Mouse (Mus musculus): ENCODE data around the gene RPS10-NUDT3.
"Not testable (repeated sequence)": the region's sequence is repeated elsewhere in the genome, so short reads cannot be mapped to it uniquely, and the experiment has no call there.

The RPS10-NUDT3 gene

DNA sequence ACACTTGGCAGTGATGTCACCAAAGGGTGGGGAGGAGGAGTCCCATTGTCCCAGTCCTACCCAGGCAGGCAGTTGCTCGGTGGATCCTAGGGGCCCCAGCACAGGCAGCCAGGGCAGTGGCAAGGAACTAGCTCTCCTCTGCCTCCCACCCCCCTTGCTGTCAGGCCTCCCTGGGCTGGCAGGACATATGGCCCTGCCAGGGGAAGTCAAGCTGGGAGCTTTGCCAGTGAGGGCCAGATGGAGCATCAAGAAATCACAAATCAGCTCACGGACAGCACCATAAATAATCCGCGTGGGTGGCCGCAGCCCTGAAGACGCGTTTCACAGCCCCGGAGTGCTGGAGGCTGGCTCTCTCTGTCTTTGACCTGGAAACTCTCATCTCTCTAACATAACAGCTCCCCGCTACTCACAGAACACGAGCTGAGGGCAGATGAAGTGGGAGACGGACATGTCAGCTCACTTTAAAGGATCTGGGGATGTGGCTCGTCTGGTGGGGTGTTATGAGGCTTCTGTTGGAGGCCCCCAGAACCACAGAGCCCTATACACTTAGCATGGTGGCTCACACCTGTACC, 7.6 kb upstream of the RPS10-NUDT3 start:
- DNase-seq (ENCODE audit: low spot score in 2 of 2) = peak; percentile 73 to 79

GRCm38 (mm10) chr17:27639851-27640250, 4.8 kb upstream of the RPS10-NUDT3 start:
- DNase-seq (ENCODE audit: low spot score in 2 of 2) = not testable (repeated sequence)

DNA sequence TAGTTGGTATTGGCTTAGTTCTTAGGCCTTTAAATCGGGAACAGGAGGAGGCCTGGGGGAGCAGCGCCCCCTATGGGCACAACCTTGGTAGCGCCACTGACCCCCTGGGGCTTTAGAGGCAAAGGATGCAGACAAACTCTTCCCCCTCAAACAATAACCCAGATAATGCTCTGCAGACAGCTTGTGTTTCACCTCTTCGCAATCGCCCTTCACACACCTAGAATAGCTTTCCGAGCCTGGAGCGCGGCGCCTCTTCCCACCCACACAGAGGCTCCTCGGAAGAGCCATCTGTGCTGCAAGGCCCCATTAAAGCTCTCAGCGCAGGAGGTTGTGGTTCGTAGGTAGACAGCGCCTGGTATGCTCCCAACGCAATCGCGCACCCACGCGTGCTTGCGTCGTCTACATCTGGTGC, 3.9 kb upstream of the RPS10-NUDT3 start:
- peak; percentile 59 to 64 for DNase-seq (ENCODE audit: low spot score in 2 of 2)

GRCm38 (mm10) chr17:27637333-27637732, 2.3 kb upstream of the RPS10-NUDT3 start:
- no peak for DNase-seq (ENCODE audit: low spot score in 2 of 2)

- no peak for DNase-seq (ENCODE audit: low spot score in 2 of 2)
Measured at GRCm38 (mm10) chr17:27636132-27637020, 1.4 kb upstream of the RPS10-NUDT3 start, which contains the start of gene Rps10. Rps10 (minus strand) TSS chr17:27636669.

GRCm38 (mm10) chr17:27635575-27635903, 517 bp upstream of the RPS10-NUDT3 start:
- DNase-seq (ENCODE audit: low spot score in 2 of 2) = peak in 1 of 2 experiments; percentile 45

DNA sequence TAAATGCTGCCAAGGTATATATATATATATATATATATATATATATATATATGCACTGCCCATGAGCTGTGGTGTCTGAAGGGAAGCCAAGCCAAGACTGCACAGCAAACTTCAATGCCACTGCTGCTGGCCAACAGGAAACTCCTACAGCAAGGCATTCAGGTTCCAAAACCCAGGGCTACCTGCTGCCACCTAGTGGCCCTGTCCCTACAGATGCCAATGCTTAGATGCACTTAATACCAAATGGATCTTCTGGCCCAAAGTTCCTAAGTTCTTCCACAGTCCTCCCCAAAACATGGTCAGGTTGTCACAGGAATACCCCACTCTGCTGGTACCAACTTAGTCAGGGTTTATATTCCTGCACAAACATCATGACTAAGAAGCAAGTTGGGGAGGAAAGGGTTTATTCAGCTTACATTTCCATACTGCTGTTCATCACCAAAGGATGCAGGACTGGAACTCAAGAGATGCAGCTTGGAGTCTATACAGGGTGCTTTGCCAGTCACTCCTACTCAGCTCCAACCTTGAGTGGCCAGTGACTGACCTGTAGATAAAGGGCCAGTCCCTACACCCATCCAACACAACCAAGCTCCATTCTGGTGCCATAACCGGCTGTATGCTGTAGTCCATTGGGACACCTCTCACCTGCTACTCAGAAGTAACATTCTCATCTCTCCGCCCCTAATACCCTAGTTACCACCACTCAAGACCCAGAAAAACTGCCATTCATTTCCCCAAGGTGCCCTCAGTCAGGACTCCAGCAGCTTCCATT, 5.6 kb downstream of the RPS10-NUDT3 start:
- peak; percentile 62 to 80 for DNase-seq (ENCODE audit: low spot score in 2 of 2)

- no peak for DNase-seq (ENCODE audit: low spot score in 2 of 2)
Measured at GRCm38 (mm10) chr17:27628376-27628775, 6.6 kb downstream of the RPS10-NUDT3 start.

GRCm38 (mm10) chr17:27627451-27627850, 7.6 kb downstream of the RPS10-NUDT3 start:
- DNase-seq (ENCODE audit: low spot score in 2 of 2) = no peak

DNA sequence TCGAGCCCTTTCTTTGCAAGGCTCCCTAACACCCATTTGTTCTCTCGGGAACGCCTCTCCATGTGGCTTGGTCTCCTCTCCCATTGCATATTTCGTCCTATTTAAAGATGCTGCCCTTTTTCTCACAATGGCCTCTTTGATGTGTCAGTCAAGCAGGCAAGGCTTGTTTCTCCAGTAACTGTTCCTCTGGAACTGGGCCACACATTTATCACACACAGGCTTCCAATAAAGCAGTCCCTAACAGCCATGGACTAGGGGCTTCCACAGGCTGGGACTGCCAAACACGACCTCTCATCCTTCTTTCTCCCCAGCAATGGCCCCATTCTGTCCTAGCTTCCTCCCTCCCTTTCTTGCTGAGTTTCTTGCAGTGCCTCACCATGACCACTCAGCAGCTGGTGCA, 8.3 kb downstream of the RPS10-NUDT3 start:
- DNase-seq (ENCODE audit: low spot score in 2 of 2) = no peak

DNA sequence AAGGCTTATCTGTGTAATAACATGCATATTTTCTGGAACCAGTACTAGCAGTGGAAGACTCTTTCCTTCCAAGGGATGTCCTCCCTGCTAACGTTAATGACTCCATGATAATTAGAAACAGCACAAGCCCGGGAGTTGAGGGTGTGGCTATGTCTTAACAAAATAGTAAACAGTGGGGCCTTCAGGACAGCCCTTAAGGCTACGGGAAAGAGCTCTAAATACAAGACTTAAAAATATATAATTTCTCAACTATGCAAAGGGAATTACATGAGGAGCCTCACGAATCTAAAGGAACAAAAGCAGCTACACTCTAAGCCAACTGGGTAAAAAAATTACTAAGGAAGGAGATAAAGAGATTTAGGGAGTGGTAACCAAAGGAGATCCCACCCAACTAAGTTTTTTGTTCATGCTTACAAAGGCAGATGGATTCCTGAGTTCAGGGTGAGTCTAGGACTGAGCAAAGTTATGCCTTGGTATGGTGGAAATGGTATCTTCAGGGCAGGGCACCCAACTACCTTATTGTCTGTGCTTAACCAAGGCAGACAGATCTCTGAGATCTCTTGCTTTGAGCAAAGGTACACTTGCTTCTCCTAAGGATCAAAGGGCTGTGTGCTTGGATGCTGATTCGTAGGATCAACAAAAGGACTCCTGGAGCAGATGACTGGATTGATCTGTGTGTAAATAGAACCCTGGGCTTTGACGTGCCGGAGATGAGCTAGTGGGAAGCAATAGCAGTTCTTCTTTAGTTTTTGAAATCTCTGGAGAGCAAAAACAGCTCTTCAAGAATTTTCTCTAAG, 9.4 kb downstream of the RPS10-NUDT3 start:
- DNase-seq (ENCODE audit: low spot score in 2 of 2) = no peak

DNA sequence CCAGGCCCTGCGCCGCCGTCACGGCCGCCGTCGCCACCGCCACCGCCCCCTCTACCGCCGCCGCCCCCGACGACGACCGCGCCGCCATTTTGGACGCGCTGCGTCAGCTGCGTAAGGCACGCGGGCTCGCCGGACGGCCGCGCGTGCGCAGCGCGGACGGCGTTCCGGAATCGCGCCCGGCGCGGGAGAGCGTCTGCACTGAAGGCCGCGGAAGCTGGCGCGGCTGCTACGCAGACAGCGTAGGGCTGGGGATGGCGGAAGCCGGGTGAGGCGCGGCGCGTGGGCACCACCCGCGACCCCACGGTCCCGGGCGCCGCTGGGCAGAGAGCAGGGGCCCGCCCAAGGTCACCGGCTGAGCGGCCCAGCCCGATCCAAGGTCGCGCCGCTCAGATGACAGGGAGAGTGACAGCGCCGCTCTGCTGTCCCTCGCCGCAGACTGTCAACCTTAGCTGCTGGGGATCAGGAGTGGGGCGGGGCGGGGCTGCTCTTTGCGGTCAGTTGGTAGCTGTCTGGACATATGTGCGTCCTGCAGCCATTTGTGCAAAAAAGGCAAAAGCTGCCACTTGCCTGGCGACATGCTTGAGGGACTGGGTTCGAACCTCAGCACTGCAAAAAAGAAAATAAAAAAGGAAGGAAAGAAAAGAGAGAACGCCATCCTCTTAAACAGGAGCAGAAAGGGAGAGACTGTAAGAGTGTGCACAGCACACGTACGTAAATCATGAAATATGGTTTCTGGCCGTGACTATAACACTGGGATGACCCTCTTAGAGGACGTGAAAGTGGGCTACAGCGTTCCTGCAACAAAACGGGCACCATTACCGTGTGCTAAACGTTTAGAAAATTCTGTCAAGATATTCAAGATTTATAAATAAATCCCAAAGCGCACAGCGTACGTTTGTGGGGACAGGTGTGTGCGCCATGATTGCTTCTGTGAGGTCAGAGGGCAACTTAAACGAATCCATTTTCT, 11.4 kb downstream of the RPS10-NUDT3 start, which contains the start of gene Nudt3:
Nudt3 (minus strand) TSS at position 136 of the 967 bp plus-strand sequence.
- DNase-seq (ENCODE audit: low spot score in 2 of 2) = peak; percentile 76 to 81

GRCm38 (mm10) chr17:27622611-27623359, 12.2 kb downstream of the RPS10-NUDT3 start:
- DNase-seq (ENCODE audit: low spot score in 2 of 2) = no peak

DNA sequence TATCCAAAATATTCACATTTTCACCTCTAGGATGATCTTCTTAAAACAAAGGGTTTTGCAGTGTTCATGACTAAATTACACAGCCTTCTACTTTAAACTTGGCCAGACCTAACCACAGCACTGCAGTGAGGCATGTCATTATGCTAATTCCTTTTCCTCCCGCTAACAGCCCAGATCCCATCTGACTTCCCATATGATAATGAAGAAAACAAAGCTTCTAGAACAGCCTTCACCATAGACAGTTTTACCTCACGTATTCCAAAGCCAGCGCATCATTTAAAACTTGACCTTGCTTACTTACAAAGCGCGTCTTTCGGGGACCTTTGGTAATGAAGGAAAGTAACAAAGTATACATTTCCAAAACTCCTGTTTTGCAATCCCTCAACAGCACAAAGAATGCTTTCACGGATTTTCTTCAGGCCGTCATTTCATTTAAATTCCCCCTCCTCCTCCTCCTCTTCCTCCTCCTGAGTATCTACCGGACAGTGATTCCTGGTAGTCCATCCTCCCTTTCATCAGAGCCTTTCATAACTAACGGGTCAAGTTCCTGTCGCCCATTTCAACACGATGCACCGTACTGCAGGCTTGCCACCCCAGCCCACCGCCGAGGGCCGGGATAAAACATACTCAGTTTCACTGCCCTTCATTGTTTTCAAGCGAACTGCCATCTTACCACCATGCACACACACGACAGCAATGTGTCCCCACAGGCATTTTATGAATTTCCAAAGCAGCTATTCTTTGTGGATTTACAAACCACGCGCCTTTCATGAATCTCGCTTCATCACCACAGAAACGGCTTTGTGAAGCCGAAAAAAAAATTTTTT, 13.1 kb downstream of the RPS10-NUDT3 start:
- no peak for DNase-seq (ENCODE audit: low spot score in 2 of 2)

DNA sequence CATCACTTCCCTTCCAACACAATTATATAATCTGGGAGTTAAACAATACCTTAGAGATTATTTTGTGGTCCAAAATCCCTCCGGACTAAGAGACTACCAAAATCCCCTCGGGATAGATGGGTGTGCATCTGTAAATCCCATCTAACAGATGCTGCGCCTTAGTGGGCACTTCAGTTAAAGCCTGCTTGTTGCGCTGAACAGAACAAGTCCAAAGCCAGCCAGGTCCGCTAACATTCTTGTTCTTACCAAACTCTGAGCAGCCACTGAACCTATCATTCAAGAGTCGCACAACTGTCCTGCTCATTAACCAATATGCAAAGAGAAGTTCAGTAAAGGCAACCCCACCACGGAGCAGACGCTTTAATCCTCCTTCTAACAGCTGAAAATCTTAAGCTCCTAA, 13.9 kb downstream of the RPS10-NUDT3 start:
- no peak for DNase-seq (ENCODE audit: low spot score in 2 of 2)

- DNase-seq (ENCODE audit: low spot score in 2 of 2) = no peak
Measured at GRCm38 (mm10) chr17:27615388-27615787, 19.6 kb downstream of the RPS10-NUDT3 start.

GRCm38 (mm10) chr17:27613016-27613415, 22.0 kb downstream of the RPS10-NUDT3 start:
- no peak for DNase-seq (ENCODE audit: low spot score in 2 of 2)

DNA sequence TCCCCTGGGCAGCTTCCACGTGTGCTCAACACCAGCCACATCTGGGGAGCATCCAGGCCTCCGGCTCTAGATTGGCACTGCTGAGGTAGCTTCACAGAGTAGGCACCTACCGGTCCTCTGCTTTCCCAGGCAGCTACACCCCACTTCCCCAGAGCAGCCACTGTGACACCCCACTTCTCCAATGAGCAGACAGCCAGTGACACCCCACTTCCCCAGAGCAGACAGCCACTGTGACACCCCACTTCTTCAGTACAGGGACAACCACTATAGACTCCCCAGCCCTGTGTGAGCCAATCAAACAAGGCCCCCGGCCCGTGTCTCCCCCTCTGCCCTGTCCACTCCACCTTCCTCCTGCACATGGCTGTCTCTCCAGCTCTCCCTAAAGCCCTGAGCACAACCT, 23.0 kb downstream of the RPS10-NUDT3 start:
- DNase-seq (ENCODE audit: low spot score in 2 of 2) = no peak

- no peak for DNase-seq (ENCODE audit: low spot score in 2 of 2)
Measured at GRCm38 (mm10) chr17:27611519-27611884, 23.5 kb downstream of the RPS10-NUDT3 start.

Data from frontal cortex, postnatal 14 days (tissue).